Mouse (Mus musculus): ENCODE data around the gene Fgf7. TPM values are rescaled to one million over a fixed set of nuclear protein-coding genes. Genes with fewer than 3 reads are reported as not detected.

Gene Fgf7
- polyA plus RNA-seq, 1 experiment from 2014 or later = 0.22 TPM

GRCm38 (mm10) chr2:126035013-126035770 lies 734 bp downstream of the Fgf7 start:
- no peak overlapping the region for H3K4me3 ChIP-seq (ENCODE audit: low read depth, low read length)

GRCm38 (mm10) chr2:126036121-126036520 lies 1.7 kb downstream of the Fgf7 start:
- DNase-seq (ENCODE audit: low spot score) = no peak
- H3K36me3 ChIP-seq (ENCODE audit: control insufficient read depth, insufficient read depth, low read length) = no peaks in the 10 kb centered on the region
- H3K27ac ChIP-seq (ENCODE audit: low read depth) = no peak overlapping the region
- WGBS = 89% methylated on average over 4 of the region's 4 CpGs
- ATAC-seq (replicated peaks; ENCODE audit: low FRiP score, low TSS enrichment, low read depth) = no peak
- H3K9ac ChIP-seq (ENCODE audit: low read length) = no peak overlapping the region
- H3K27me3 ChIP-seq (replicated peaks; ENCODE audit: control insufficient read depth, insufficient read depth, low read length) = no peaks in the 10 kb centered on the region
- no peaks in the 10 kb centered on the region for H3K9me3 ChIP-seq (ENCODE audit: control insufficient read depth, low read length)
- no peak overlapping the region for H3K4me2 ChIP-seq (ENCODE audit: low read length)
- H3K4me3 ChIP-seq (ENCODE audit: low read depth, low read length) = no peak overlapping the region
- peaks cover 6% of the 10 kb centered on the region; the same call in 1 of the 2 replicates for H3K4me1 ChIP-seq (replicated peaks; ENCODE audit: control insufficient read depth, insufficient read depth, low read length)

More at GRCm38 (mm10) chr2:126035013-126035770, 734 bp downstream of the Fgf7 start:
- Histone ChIP-seq H3K9ac (ENCODE audit: low read length) (no peak overlapping the region), H3K4me1 (replicated peaks; ENCODE audit: control insufficient read depth, insufficient read depth, low read length) (peaks cover 7% of the 10 kb centered on the region; the same call in 1 of the 2 replicates), H3K27me3 (replicated peaks; ENCODE audit: control insufficient read depth, insufficient read depth, low read length) (no peaks in the 10 kb centered on the region), H3K27ac (ENCODE audit: low read depth) (no peak overlapping the region), H3K4me2 (ENCODE audit: low read length) (peak overlapping the region; percentile 35), H3K9me3 (ENCODE audit: control insufficient read depth, low read length) (no peaks in the 10 kb centered on the region), H3K36me3 (ENCODE audit: control insufficient read depth, insufficient read depth, low read length) (no peaks in the 10 kb centered on the region)
- DNase-seq (ENCODE audit: low spot score) (no peak), ATAC-seq (replicated peaks; ENCODE audit: low FRiP score, low TSS enrichment, low read depth) (no peak)
- WGBS = 75% methylated on average over 15 of the region's 15 CpGs

GRCm38 (mm10) chr2:126038221-126039000 lies 4.0 kb downstream of the Fgf7 start:
- no peak overlapping the region for H3K27ac ChIP-seq (ENCODE audit: low read depth)
- ATAC-seq (replicated peaks; ENCODE audit: low FRiP score, low TSS enrichment, low read depth) = no peak
- H3K4me3 ChIP-seq (ENCODE audit: low read depth, low read length) = no peak overlapping the region
- H3K4me2 ChIP-seq (ENCODE audit: low read length) = no peak overlapping the region
- H3K9me3 ChIP-seq (ENCODE audit: control insufficient read depth, low read length) = no peaks in the 10 kb centered on the region
- no peak for DNase-seq (ENCODE audit: low spot score)
- no peaks in the 10 kb centered on the region for H3K27me3 ChIP-seq (replicated peaks; ENCODE audit: control insufficient read depth, insufficient read depth, low read length)
- no peaks in the 10 kb centered on the region for H3K36me3 ChIP-seq (ENCODE audit: control insufficient read depth, insufficient read depth, low read length)
- 81% methylated on average over 7 of the region's 7 CpGs for WGBS
- H3K9ac ChIP-seq (ENCODE audit: low read length) = no peak overlapping the region
- no peaks in the 10 kb centered on the region for H3K4me1 ChIP-seq (replicated peaks; ENCODE audit: control insufficient read depth, insufficient read depth, low read length)

GRCm38 (mm10) chr2:126039414-126039891 lies 5.0 kb downstream of the Fgf7 start:
- no peaks in the 10 kb centered on the region for H3K27me3 ChIP-seq (replicated peaks; ENCODE audit: control insufficient read depth, insufficient read depth, low read length)
- no peak overlapping the region for H3K4me2 ChIP-seq (ENCODE audit: low read length)
- no peak overlapping the region for H3K9ac ChIP-seq (ENCODE audit: low read length)
- 70% methylated on average over 4 of the region's 4 CpGs for WGBS
- no peak overlapping the region for H3K27ac ChIP-seq (ENCODE audit: low read depth)
- ATAC-seq (replicated peaks; ENCODE audit: low FRiP score, low TSS enrichment, low read depth) (no peak), DNase-seq (ENCODE audit: low spot score) (no peak)
- H3K4me1 ChIP-seq (replicated peaks; ENCODE audit: control insufficient read depth, insufficient read depth, low read length) = no peaks in the 10 kb centered on the region
- no peaks in the 10 kb centered on the region for H3K36me3 ChIP-seq (ENCODE audit: control insufficient read depth, insufficient read depth, low read length)
- no peaks in the 10 kb centered on the region for H3K9me3 ChIP-seq (ENCODE audit: control insufficient read depth, low read length)
- no peak overlapping the region for H3K4me3 ChIP-seq (ENCODE audit: low read depth, low read length)

- Histone ChIP-seq H3K9me3 (ENCODE audit: control insufficient read depth, low read length) (no peaks in the 10 kb centered on the region), H3K36me3 (ENCODE audit: control insufficient read depth, insufficient read depth, low read length) (no peaks in the 10 kb centered on the region), H3K9ac (ENCODE audit: low read length) (no peak overlapping the region), H3K4me3 (ENCODE audit: low read depth, low read length) (no peak overlapping the region), H3K4me1 (replicated peaks; ENCODE audit: control insufficient read depth, insufficient read depth, low read length) (no peaks in the 10 kb centered on the region), H3K27me3 (replicated peaks; ENCODE audit: control insufficient read depth, insufficient read depth, low read length) (no peaks in the 10 kb centered on the region), H3K27ac (ENCODE audit: low read depth) (no peak overlapping the region), H3K4me2 (ENCODE audit: low read length) (no peak overlapping the region)
- WGBS = 88% methylated on average over 2 of the region's 2 CpGs
- no peak for ATAC-seq (replicated peaks; ENCODE audit: low FRiP score, low TSS enrichment, low read depth)
- no peak for DNase-seq (ENCODE audit: low spot score)
Measured at GRCm38 (mm10) chr2:126040651-126041050, 6.2 kb downstream of the Fgf7 start.

GRCm38 (mm10) chr2:126041237-126041636 lies 6.8 kb downstream of the Fgf7 start:
- Histone ChIP-seq H3K4me2 (ENCODE audit: low read length) (no peak overlapping the region), H3K4me3 (ENCODE audit: low read depth, low read length) (no peak overlapping the region), H3K36me3 (ENCODE audit: control insufficient read depth, insufficient read depth, low read length) (no peaks in the 10 kb centered on the region), H3K4me1 (replicated peaks; ENCODE audit: control insufficient read depth, insufficient read depth, low read length) (no peaks in the 10 kb centered on the region), H3K9ac (ENCODE audit: low read length) (no peak overlapping the region), H3K27me3 (replicated peaks; ENCODE audit: control insufficient read depth, insufficient read depth, low read length) (no peaks in the 10 kb centered on the region), H3K9me3 (ENCODE audit: control insufficient read depth, low read length) (no peaks in the 10 kb centered on the region), H3K27ac (ENCODE audit: low read depth) (no peak overlapping the region)
- no peak for ATAC-seq (replicated peaks; ENCODE audit: low FRiP score, low TSS enrichment, low read depth)
- no peak for DNase-seq (ENCODE audit: low spot score)
- 90% methylated on average over 6 of the region's 6 CpGs for WGBS

- Histone ChIP-seq H3K4me2 (ENCODE audit: low read length) (no peak overlapping the region), H3K4me1 (replicated peaks; ENCODE audit: control insufficient read depth, insufficient read depth, low read length) (no peaks in the 10 kb centered on the region), H3K27me3 (replicated peaks; ENCODE audit: control insufficient read depth, insufficient read depth, low read length) (no peaks in the 10 kb centered on the region), H3K9me3 (ENCODE audit: control insufficient read depth, low read length) (no peaks in the 10 kb centered on the region), H3K27ac (ENCODE audit: low read depth) (no peak overlapping the region), H3K4me3 (ENCODE audit: low read depth, low read length) (no peak overlapping the region), H3K9ac (ENCODE audit: low read length) (no peak overlapping the region), H3K36me3 (ENCODE audit: control insufficient read depth, insufficient read depth, low read length) (no peaks in the 10 kb centered on the region)
- 65% methylated on average over 3 of the region's 3 CpGs for WGBS
- DNase-seq (ENCODE audit: low spot score) = no peak
- ATAC-seq (replicated peaks; ENCODE audit: low FRiP score, low TSS enrichment, low read depth) = no peak
Measured at GRCm38 (mm10) chr2:126042674-126043073, 8.2 kb downstream of the Fgf7 start.

GRCm38 (mm10) chr2:126045621-126046020 lies 11.2 kb downstream of the Fgf7 start:
- H3K4me2 ChIP-seq (ENCODE audit: low read length) = no peak overlapping the region
- ATAC-seq (replicated peaks; ENCODE audit: low FRiP score, low TSS enrichment, low read depth) = no peak

More at GRCm38 (mm10) chr2:126045621-126046020, 11.2 kb downstream of the Fgf7 start:
- H3K27ac ChIP-seq (ENCODE audit: low read depth) = no peak overlapping the region
- no peaks in the 10 kb centered on the region for H3K36me3 ChIP-seq (ENCODE audit: control insufficient read depth, insufficient read depth, low read length)
- no peaks in the 10 kb centered on the region for H3K27me3 ChIP-seq (replicated peaks; ENCODE audit: control insufficient read depth, insufficient read depth, low read length)
- no peak for DNase-seq (ENCODE audit: low spot score)
- H3K4me3 ChIP-seq (ENCODE audit: low read depth, low read length) = no peak overlapping the region
- H3K9me3 ChIP-seq (ENCODE audit: control insufficient read depth, low read length) = no peaks in the 10 kb centered on the region
- WGBS = 84% methylated on average over 5 of the region's 5 CpGs
- no peak overlapping the region for H3K9ac ChIP-seq (ENCODE audit: low read length)
- H3K4me1 ChIP-seq (replicated peaks; ENCODE audit: control insufficient read depth, insufficient read depth, low read length) = no peaks in the 10 kb centered on the region
